Mouse (Mus musculus) thymus, adult 2 months (tissue): ENCODE results near the gene Dhcr24. TPM values are rescaled to one million over a fixed set of nuclear protein-coding genes. Genes with fewer than 3 reads are reported as not detected.

Experiments
- DNase-seq: peaks from one replicate; pipeline ENCODE4 v3.0.0; 2021
- H3K27ac ChIP-seq: fragments of 200-500 bp; 2 replicates; pipeline ENCODE4 v1.5.1; 2012; ENCODE audit warnings: low read length, control low read depth; ENCODE audit not compliant: control insufficient read depth, insufficient read depth
- H3K27me3 ChIP-seq: fragments of 200-500 bp; 2 replicates; pipeline ENCODE4 v1.6.1; 2012; ENCODE audit warnings: mild to moderate bottlenecking, low read length, moderate library complexity, mixed read lengths; ENCODE audit not compliant: control insufficient read depth, insufficient read depth
- H3K36me3 ChIP-seq: fragments of 200-500 bp; 2 replicates; pipeline ENCODE4 v1.6.1; 2012; ENCODE audit warnings: mild to moderate bottlenecking, low read length, moderate library complexity; ENCODE audit not compliant: control insufficient read depth, insufficient read depth
- H3K4me1 ChIP-seq: fragments of 200-500 bp; replicated peaks from 2 replicates; pipeline ENCODE4 v1.6.1; 2012; ENCODE audit warnings: low read length; ENCODE audit not compliant: control insufficient read depth, insufficient read depth
- H3K4me3 ChIP-seq: fragments of 200-500 bp; 2 replicates; pipeline ENCODE4 v1.5.1; 2012; ENCODE audit warnings: mild to moderate bottlenecking, low read length, control low read depth, moderate library complexity; ENCODE audit not compliant: control insufficient read depth, insufficient read depth
- CTCF ChIP-seq: fragments of 200-500 bp; IDR thresholded peaks from 2 replicates; pipeline ENCODE4 v1.5.1; 2012; ENCODE audit warnings: mild to moderate bottlenecking, control low read depth, low read length, moderate library complexity, borderline replicate concordance; ENCODE audit not compliant: control insufficient read depth, poor library complexity, insufficient read depth; ENCODE audit errors: extremely low read depth
- POLR2A ChIP-seq: fragments of 200-500 bp; IDR thresholded peaks from 2 replicates; pipeline ENCODE4 v1.6.1; 2012; ENCODE audit warnings: mild to moderate bottlenecking, low read length, control low read depth, moderate library complexity; ENCODE audit not compliant: control insufficient read depth, poor library complexity, insufficient read depth; ENCODE audit errors: extremely low read depth
- WGBS: fragments of 180-500 bp; shearing (Covaris S2); methylation state at CpG from one replicate; pipeline ENCODE4 v1.1.7; 2018; 5-methylcytosine and 5-hydroxymethylcytosine counted together
- polyA plus RNA-seq: library from polyadenylated mRNA; depleted of rRNA; stranded (reverse); fragments of >200 nt; gene quantifications from 2 replicates; pipeline ENCODE4 v1.2.3, GENCODE M21; 2012

Gene Dhcr24
- polyA plus RNA-seq, 1 experiment: 80.0 TPM

DNA sequence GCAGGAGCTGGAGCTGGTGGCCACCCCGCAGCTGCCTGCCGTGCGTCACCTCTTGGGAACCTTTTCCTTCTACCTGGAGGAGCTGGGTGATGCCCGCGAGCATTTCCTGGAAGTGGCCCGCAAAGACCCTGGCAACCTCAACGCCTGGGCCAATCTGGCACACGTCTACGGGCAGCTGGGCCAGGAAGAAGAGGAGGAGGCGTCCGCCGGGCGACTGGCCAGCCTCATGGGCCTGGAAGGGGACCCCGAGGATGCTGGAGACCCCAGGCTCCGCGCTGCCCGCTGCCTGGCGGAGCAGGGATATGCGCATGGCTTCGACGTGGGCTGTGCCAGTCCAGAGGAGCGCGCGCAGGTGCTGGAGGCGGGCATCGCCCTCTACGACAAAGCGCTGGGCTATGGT is 61.9 kb downstream of the Dhcr24 start:
- 33% methylated on average over 28 of the region's 28 CpGs for WGBS
- H3K4me1 ChIP-seq: no peaks in the 10 kb centered on the region; the same call in 1 of the 2 replicates
- no peak for TF ChIP-seq CTCF
- TF ChIP-seq POLR2A: no peak
- no peaks in the 10 kb centered on the region for H3K36me3 ChIP-seq
- H3K27me3 ChIP-seq: peaks cover 3% of the 10 kb centered on the region; the same call in 1 of the 2 replicates
- no peak overlapping the region for H3K4me3 ChIP-seq
- no peak for DNase-seq
- no peak overlapping the region for H3K27ac ChIP-seq

DNA sequence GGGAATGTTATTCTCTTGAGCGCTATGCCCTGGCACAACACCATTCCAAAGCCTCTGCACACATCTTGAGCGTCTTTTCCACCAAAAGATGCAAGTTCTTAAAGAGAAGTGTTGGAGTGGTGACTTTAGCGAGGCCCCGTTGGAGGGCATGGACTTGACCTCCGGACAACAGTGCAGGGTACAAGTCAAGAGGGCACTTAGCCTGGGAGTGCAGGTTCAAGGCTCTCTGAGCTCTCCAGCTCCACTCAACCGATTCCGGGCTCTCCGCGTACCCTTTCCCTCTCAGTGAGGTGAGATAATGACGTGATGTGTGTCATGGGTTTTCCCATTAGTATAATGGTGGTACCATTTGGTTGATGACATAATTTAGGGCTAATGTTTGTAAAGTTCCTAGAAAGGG is 63.4 kb downstream of the Dhcr24 start:
- no peak for DNase-seq
- WGBS: 94% methylated on average over 10 of the region's 10 CpGs
- Histone ChIP-seq H3K4me1 (no peaks in the 10 kb centered on the region; the same call in 1 of the 2 replicates), H3K27me3 (peaks cover 3% of the 10 kb centered on the region; the same call in 1 of the 2 replicates), H3K27ac (no peak overlapping the region), H3K36me3 (no peaks in the 10 kb centered on the region), H3K4me3 (no peak overlapping the region)
- TF ChIP-seq POLR2A (no peak), CTCF (no peak)

- Histone ChIP-seq H3K36me3 (no peaks in the 10 kb centered on the region), H3K27ac (no peak overlapping the region), H3K4me3 (no peak overlapping the region), H3K4me1 (no peaks in the 10 kb centered on the region), H3K27me3 (peaks cover 3% of the 10 kb centered on the region; the same call in 1 of the 2 replicates)
- DNase-seq: no peak
- 76% methylated on average over 5 of the region's 5 CpGs for WGBS
- TF ChIP-seq POLR2A (no peak), CTCF (no peak)
Observed at GRCm38 (mm10) chr4:106627809-106628208, 67.0 kb downstream of the Dhcr24 start.

DNA sequence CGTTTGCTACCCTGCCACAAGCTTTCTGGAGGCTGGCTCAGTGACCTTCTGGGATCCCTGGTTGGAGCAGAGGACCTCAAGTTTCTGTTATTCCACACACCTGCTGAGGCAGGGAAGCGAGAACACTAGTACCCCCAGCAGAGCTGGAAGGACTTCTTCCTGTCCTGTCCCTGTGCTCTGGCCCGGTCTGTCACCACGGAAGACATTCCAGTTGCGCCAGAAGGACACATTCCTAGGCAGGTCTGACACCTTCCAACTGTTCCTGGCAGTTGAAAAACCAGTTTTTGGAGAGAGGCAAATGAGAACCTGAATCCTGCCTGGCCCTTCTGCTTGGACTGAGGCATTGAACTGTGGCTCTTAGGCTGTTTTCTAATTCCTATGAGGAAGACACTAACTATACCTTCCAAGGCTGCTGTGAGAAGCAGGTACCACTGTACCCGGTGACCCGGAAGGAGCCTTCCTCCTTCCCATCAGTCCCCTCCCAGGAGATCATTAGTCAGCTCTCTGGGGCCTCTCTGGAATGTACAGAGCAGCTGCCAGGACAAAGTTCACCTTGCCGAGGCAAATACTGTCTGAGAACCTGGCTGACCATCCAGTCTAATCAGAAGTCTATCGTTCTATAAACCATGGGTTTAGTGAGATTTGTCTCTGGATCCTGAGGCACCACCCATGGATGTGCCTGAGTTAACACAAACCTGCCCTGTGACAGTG is 68.0 kb downstream of the Dhcr24 start:
- no peaks in the 10 kb centered on the region for H3K36me3 ChIP-seq
- no peak for TF ChIP-seq POLR2A
- no peak for TF ChIP-seq CTCF
- WGBS: 54% methylated on average over 9 of the region's 9 CpGs
- no peak overlapping the region for H3K4me3 ChIP-seq
- no peak overlapping the region for H3K27ac ChIP-seq
- H3K4me1 ChIP-seq: no peaks in the 10 kb centered on the region
- no peak for DNase-seq
- no peaks in the 10 kb centered on the region; the same call in 1 of the 2 replicates for H3K27me3 ChIP-seq

GRCm38 (mm10) chr4:106629374-106629773 is 68.5 kb downstream of the Dhcr24 start:
- TF ChIP-seq CTCF (no peak), POLR2A (no peak)
- Histone ChIP-seq H3K4me3 (no peak overlapping the region), H3K27me3 (no peaks in the 10 kb centered on the region; the same call in 1 of the 2 replicates), H3K4me1 (no peaks in the 10 kb centered on the region), H3K27ac (no peak overlapping the region), H3K36me3 (no peaks in the 10 kb centered on the region)
- no peak for DNase-seq
- WGBS: 80% methylated on average over 5 of the region's 5 CpGs

DNA sequence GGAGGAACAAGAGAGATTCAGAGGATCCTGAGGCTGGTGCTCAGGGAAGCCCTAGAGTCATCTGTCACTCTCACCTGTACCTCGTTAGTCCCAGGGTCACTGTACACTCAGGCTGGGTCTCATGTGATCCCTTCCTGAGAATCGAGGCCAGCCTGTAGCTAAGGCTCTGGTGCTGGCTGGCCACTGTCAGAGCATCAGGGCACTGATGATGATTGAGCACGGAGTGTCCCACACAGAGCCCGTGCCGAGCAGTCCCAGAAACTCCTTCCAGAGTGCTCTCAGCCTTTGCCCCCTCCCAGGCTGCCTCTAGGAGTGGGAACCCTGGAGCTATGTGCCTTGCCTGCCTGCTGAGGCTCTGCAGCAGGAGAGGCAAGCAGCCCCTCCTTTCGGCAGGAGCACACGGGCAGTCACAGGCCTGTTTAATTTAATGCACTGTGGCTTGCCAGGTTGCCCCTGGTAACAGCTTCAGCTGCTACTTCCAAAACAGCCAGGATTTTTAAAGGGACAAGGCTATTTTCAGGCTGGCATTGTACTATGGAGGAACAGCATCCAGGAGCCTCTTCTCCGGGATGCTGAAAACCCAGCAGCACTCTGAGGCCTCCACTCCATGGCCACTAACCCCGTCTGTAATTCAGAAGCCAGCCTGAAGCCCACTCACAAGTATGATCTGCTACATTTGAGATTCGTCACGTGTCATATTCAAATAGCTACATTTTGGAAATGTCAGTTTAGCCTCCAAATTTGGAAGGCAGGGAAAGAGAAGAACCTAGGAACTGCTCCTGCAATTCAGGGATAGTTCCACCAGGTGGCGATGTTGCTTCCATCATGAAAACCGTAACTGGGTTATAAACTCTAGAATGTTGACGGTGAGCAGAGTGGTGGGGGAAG is 69.7 kb downstream of the Dhcr24 start:
- no peak overlapping the region for H3K4me3 ChIP-seq
- H3K4me1 ChIP-seq: no peaks in the 10 kb centered on the region
- 45% methylated on average over 14 of the region's 14 CpGs for WGBS
- TF ChIP-seq CTCF (no peak), POLR2A (no peak)
- H3K27ac ChIP-seq: no peak overlapping the region
- no peaks in the 10 kb centered on the region for H3K36me3 ChIP-seq
- no peaks in the 10 kb centered on the region; the same call in 1 of the 2 replicates for H3K27me3 ChIP-seq
- peak; percentile 56 for DNase-seq
